Mouse (Mus musculus) midbrain, embryonic 12.5 days (tissue): ENCODE measurements around the gene Ipmk. TPM values are rescaled to one million over a fixed set of nuclear protein-coding genes. Genes with fewer than 3 reads are reported as not detected.

Experiments
- ATAC-seq: fragments of 200-750 bp; cut with Nextera tagmentation; 2 replicates; pipeline ENCODE4 v1.8.0; 2017; ENCODE audit warnings: low read depth, moderate TSS enrichment, moderate library complexity; ENCODE audit not compliant: low FRiP score
- H3K27ac ChIP-seq: fragments of 300-500 bp; sonication (generic); replicated peaks from 2 replicates; pipeline ENCODE4 v1.5.1; 2016; ENCODE audit warnings: mild to moderate bottlenecking
- H3K27me3 ChIP-seq: fragments of 300-500 bp; sonication (generic); 2 replicates; pipeline ENCODE4 v1.6.1; 2016; ENCODE audit warnings: mild to moderate bottlenecking
- H3K36me3 ChIP-seq: fragments of 300-500 bp; sonication (generic); 2 replicates; pipeline ENCODE4 v1.6.1; 2016
- H3K4me1 ChIP-seq: fragments of 300-500 bp; sonication (generic); 2 replicates; pipeline ENCODE4 v1.6.1; 2016
- H3K4me2 ChIP-seq: fragments of 300-500 bp; sonication (generic); replicated peaks from 2 replicates; pipeline ENCODE4 v1.6.1; 2016; ENCODE audit warnings: mild to moderate bottlenecking, moderate library complexity
- H3K4me3 ChIP-seq: fragments of 300-500 bp; sonication (generic); 2 replicates; pipeline ENCODE4 v1.5.1; 2016; ENCODE audit warnings: mild to moderate bottlenecking
- H3K9ac ChIP-seq: fragments of 300-500 bp; sonication (generic); replicated peaks from 2 replicates; pipeline ENCODE4 v1.6.1; 2016; ENCODE audit warnings: mild to moderate bottlenecking, moderate library complexity
- H3K9me3 ChIP-seq: fragments of 300-500 bp; sonication (generic); 2 replicates; pipeline ENCODE4 v1.6.1; 2016; ENCODE audit warnings: mild to moderate bottlenecking
- WGBS: fragments of 180-500 bp; shearing (Covaris S2); methylation state at CpG from one replicate; pipeline ENCODE4 v1.1.7; 2016; 5-methylcytosine and 5-hydroxymethylcytosine counted together
- polyA plus RNA-seq: library from polyadenylated mRNA; unstranded; fragments of >200 nt; fragmentation: Nextera tagmentation; extraction: Ambion mirVana; gene quantifications from 2 replicates; pipeline ENCODE4 v1.2.1, GENCODE M21; 2016

Ipmk gene
- 24.4 and 25.4 TPM in 2 replicates for polyA plus RNA-seq

- ATAC-seq: peak; percentile 91
- Histone ChIP-seq H3K27ac (peak within 1 kb of the TSS; percentile 87), H3K36me3 (no peaks in the 10 kb centered on the region), H3K4me3 (peak within 1 kb of the TSS; percentile 88), H3K4me1 (peaks cover 36% of the 10 kb centered on the region), H3K27me3 (no peaks in the 10 kb centered on the region), H3K9ac (peak within 1 kb of the TSS; percentile 86), H3K4me2 (peak within 1 kb of the TSS; percentile 95), H3K9me3 (no peaks in the 10 kb centered on the region)
- WGBS: under 1% methylated on average over 42 of the region's 49 CpGs
Measured at GRCm38 (mm10) chr10:71347509-71347949, at the start of gene Ipmk. Gene Ipmk, plus strand, starts transcription at chr10:71347763.

GRCm38 (mm10) chr10:71300161-71300560 lies 47.4 kb upstream of the Ipmk start:
- Histone ChIP-seq H3K27ac (no peak overlapping the region), H3K4me3 (no peak overlapping the region), H3K9me3 (no peaks in the 10 kb centered on the region), H3K4me1 (no peaks in the 10 kb centered on the region), H3K27me3 (no peaks in the 10 kb centered on the region), H3K4me2 (no peak overlapping the region), H3K36me3 (no peaks in the 10 kb centered on the region), H3K9ac (no peak overlapping the region)
- no peak for ATAC-seq
- 80% methylated on average over 16 of the region's 16 CpGs for WGBS

- ATAC-seq: no peak
- H3K9me3 ChIP-seq: no peaks in the 10 kb centered on the region
- H3K9ac ChIP-seq: no peak overlapping the region
- no peak overlapping the region for H3K4me2 ChIP-seq
- H3K27ac ChIP-seq: no peak overlapping the region
- no peak overlapping the region for H3K4me3 ChIP-seq
- H3K27me3 ChIP-seq: no peaks in the 10 kb centered on the region
- 31% methylated on average over 5 of the region's 5 CpGs for WGBS
- peaks cover 3% of the 10 kb centered on the region; the same call in 1 of the 2 replicates for H3K4me1 ChIP-seq
- H3K36me3 ChIP-seq: no peaks in the 10 kb centered on the region
Measured at GRCm38 (mm10) chr10:71302490-71302889, 45.1 kb upstream of the Ipmk start.

- Histone ChIP-seq H3K4me3 (peak overlapping the region; percentile 15; the same call in 1 of the 2 replicates), H3K4me2 (peak overlapping the region; percentile 40), H3K9ac (no peak overlapping the region), H3K27ac (no peak overlapping the region), H3K9me3 (no peaks in the 10 kb centered on the region), H3K27me3 (no peaks in the 10 kb centered on the region), H3K4me1 (peaks cover 3% of the 10 kb centered on the region; the same call in 1 of the 2 replicates), H3K36me3 (no peaks in the 10 kb centered on the region)
- WGBS: 25% methylated on average over 6 of the region's 6 CpGs
- no peak for ATAC-seq
Measured at GRCm38 (mm10) chr10:71306190-71306589, 41.4 kb upstream of the Ipmk start.

GRCm38 (mm10) chr10:71306759-71307158 lies 40.8 kb upstream of the Ipmk start:
- no peak overlapping the region for H3K27ac ChIP-seq
- peaks cover 3% of the 10 kb centered on the region; the same call in 1 of the 2 replicates for H3K4me1 ChIP-seq
- H3K4me2 ChIP-seq: no peak overlapping the region; the same call in 1 of the 2 replicates
- no peak overlapping the region for H3K4me3 ChIP-seq
- WGBS: 74% methylated on average over 6 of the region's 6 CpGs
- H3K9me3 ChIP-seq: no peaks in the 10 kb centered on the region
- no peak for ATAC-seq
- H3K36me3 ChIP-seq: no peaks in the 10 kb centered on the region
- H3K27me3 ChIP-seq: no peaks in the 10 kb centered on the region
- H3K9ac ChIP-seq: no peak overlapping the region

GRCm38 (mm10) chr10:71308199-71308598 lies 39.4 kb upstream of the Ipmk start:
- Histone ChIP-seq H3K4me3 (no peak overlapping the region), H3K9ac (no peak overlapping the region), H3K27ac (no peak overlapping the region), H3K27me3 (no peaks in the 10 kb centered on the region), H3K4me2 (no peak overlapping the region), H3K9me3 (no peaks in the 10 kb centered on the region), H3K4me1 (peaks cover 3% of the 10 kb centered on the region; the same call in 1 of the 2 replicates), H3K36me3 (no peaks in the 10 kb centered on the region)
- ATAC-seq: no peak
- 90% methylated on average over 5 of the region's 5 CpGs for WGBS

- no peak overlapping the region for H3K9ac ChIP-seq
- WGBS: 47% methylated on average over 3 of the region's 3 CpGs
Measured at GRCm38 (mm10) chr10:71310288-71310687, 37.3 kb upstream of the Ipmk start.

GRCm38 (mm10) chr10:71314596-71314995 lies 33.0 kb upstream of the Ipmk start:
- Histone ChIP-seq H3K9me3 (no peaks in the 10 kb centered on the region), H3K36me3 (no peaks in the 10 kb centered on the region), H3K27me3 (no peaks in the 10 kb centered on the region), H3K4me3 (no peak overlapping the region), H3K27ac (no peak overlapping the region), H3K9ac (no peak overlapping the region), H3K4me1 (no peaks in the 10 kb centered on the region), H3K4me2 (no peak overlapping the region)
- WGBS: 90% methylated on average over 3 of the region's 3 CpGs
- ATAC-seq: no peak

More at GRCm38 (mm10) chr10:71310288-71310687, 37.3 kb upstream of the Ipmk start:
- ATAC-seq: no peak
- Histone ChIP-seq H3K9me3 (no peaks in the 10 kb centered on the region), H3K4me3 (no peak overlapping the region), H3K4me1 (peaks cover 3% of the 10 kb centered on the region; the same call in 1 of the 2 replicates), H3K36me3 (no peaks in the 10 kb centered on the region), H3K27ac (no peak overlapping the region), H3K27me3 (no peaks in the 10 kb centered on the region), H3K4me2 (no peak overlapping the region)

- no peak for ATAC-seq
Measured at GRCm38 (mm10) chr10:71316056-71316455, 31.5 kb upstream of the Ipmk start.

GRCm38 (mm10) chr10:71316497-71316896 lies 31.1 kb upstream of the Ipmk start:
- ATAC-seq: no peak
- Histone ChIP-seq H3K4me3 (no peak overlapping the region), H3K9me3 (no peaks in the 10 kb centered on the region), H3K9ac (no peak overlapping the region), H3K27ac (no peak overlapping the region), H3K27me3 (no peaks in the 10 kb centered on the region), H3K4me2 (no peak overlapping the region), H3K4me1 (no peaks in the 10 kb centered on the region), H3K36me3 (no peaks in the 10 kb centered on the region)
- 68% methylated on average over 7 of the region's 7 CpGs for WGBS

More at GRCm38 (mm10) chr10:71316056-71316455, 31.5 kb upstream of the Ipmk start:
- H3K27ac ChIP-seq: no peak overlapping the region
- no peaks in the 10 kb centered on the region for H3K9me3 ChIP-seq
- H3K4me1 ChIP-seq: no peaks in the 10 kb centered on the region
- no peaks in the 10 kb centered on the region for H3K27me3 ChIP-seq
- H3K4me3 ChIP-seq: no peak overlapping the region
- WGBS: 79% methylated on average over 11 of the region's 11 CpGs
- H3K9ac ChIP-seq: no peak overlapping the region
- no peak overlapping the region for H3K4me2 ChIP-seq
- H3K36me3 ChIP-seq: no peaks in the 10 kb centered on the region

- Histone ChIP-seq H3K36me3 (no peaks in the 10 kb centered on the region), H3K27me3 (no peaks in the 10 kb centered on the region), H3K4me3 (no peak overlapping the region), H3K9ac (no peak overlapping the region), H3K27ac (no peak overlapping the region), H3K4me2 (no peak overlapping the region), H3K4me1 (no peaks in the 10 kb centered on the region), H3K9me3 (no peaks in the 10 kb centered on the region)
- 90% methylated on average over 8 of the region's 8 CpGs for WGBS
- ATAC-seq: no peak
Measured at GRCm38 (mm10) chr10:71323669-71324068, 23.9 kb upstream of the Ipmk start.

GRCm38 (mm10) chr10:71326123-71326522 lies 21.4 kb upstream of the Ipmk start:
- whole genome bisulfite sequencing: 82% methylated on average over 7 of the region's 7 CpGs
- no peak overlapping the region for H3K4me2 ChIP-seq
- no peaks in the 10 kb centered on the region for H3K27me3 ChIP-seq
- ATAC-seq: no peak
- H3K9me3 ChIP-seq: no peaks in the 10 kb centered on the region
- H3K36me3 ChIP-seq: peaks cover 18% of the 10 kb centered on the region
- no peak overlapping the region for H3K9ac ChIP-seq
- H3K4me3 ChIP-seq: no peak overlapping the region
- H3K27ac ChIP-seq: no peak overlapping the region
- H3K4me1 ChIP-seq: no peaks in the 10 kb centered on the region

- Histone ChIP-seq H3K4me1 (no peaks in the 10 kb centered on the region), H3K4me3 (no peak overlapping the region), H3K9ac (no peak overlapping the region), H3K27ac (no peak overlapping the region), H3K27me3 (no peaks in the 10 kb centered on the region), H3K4me2 (no peak overlapping the region), H3K9me3 (no peaks in the 10 kb centered on the region), H3K36me3 (peaks cover 19% of the 10 kb centered on the region)
- ATAC-seq: peak; percentile 41; the same call in 1 of the 2 replicates
- 20% methylated on average over 7 of the region's 7 CpGs for WGBS
Measured at GRCm38 (mm10) chr10:71326789-71327188, 20.8 kb upstream of the Ipmk start.
